Mouse (Mus musculus): ENCODE results near the gene Raf1. TPM values are rescaled to one million over a fixed set of nuclear protein-coding genes. Genes with fewer than 3 reads are reported as not detected.

Raf1 gene
- total RNA-seq, 2 experiments from 2014 or later, result 102 TPM

DNA sequence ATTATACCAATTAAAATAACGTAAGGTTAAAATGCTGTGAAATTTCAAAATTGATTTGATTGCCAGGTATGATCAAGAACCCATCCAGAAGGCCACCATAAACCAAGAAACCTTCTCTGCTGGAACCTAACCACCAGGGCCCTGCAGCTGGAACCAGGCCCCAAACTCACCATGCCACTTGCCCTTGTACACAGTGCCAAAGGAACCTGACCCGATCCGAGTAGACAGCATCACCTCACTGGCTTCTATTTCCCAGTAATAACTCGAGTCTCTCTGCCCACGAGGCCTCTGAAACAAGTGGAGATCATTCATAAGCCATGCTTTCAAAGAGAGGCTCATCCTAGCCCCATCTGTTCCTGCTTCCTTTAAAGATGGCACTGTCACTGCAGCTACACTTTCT is 50.3 kb downstream of the Raf1 start:
- no peak for DNase-seq (ENCODE audit: low spot score in 2 of 2)

DNA sequence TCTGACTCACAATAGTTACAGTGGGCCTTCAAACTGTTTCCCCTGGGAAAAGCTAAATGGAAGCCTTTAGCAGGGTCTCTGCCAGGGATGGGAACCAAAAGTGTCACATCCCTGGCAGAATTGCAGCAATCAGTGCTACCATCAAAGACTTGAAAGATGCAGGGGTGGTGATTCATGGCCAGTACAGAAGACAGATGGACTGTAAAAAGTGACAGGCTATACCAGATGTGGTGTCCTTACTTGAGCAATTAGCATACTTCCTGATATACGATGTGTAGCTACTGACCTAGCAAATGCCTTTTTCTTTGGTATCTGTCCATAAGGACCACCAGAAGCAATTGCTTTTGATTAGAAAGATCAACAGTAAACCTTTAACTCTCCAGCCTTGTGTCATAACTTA is 55.5 kb downstream of the Raf1 start:
- no peak for DNase-seq (ENCODE audit: low spot score in 2 of 2)

DNA sequence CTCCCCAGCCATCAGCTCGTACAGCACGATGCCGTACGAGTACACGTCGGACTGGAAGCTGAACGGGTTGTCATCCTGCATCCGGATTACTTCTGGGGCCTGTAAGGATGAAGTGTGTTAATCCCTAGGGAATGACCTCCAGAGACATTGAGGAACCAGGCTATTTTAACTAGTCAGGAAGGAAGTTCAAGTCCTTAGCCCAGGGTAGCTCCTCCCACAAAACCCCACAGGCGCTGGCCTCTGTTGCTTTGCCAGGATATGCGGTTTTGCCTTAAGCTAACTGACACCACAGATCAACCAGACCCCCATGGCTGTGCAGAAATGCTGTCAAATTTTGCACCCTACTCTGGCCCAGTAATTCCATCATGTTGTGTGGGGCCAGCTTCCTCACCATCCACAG is 56.6 kb downstream of the Raf1 start:
- DNase-seq (ENCODE audit: low spot score in 2 of 2), result no peak

DNA sequence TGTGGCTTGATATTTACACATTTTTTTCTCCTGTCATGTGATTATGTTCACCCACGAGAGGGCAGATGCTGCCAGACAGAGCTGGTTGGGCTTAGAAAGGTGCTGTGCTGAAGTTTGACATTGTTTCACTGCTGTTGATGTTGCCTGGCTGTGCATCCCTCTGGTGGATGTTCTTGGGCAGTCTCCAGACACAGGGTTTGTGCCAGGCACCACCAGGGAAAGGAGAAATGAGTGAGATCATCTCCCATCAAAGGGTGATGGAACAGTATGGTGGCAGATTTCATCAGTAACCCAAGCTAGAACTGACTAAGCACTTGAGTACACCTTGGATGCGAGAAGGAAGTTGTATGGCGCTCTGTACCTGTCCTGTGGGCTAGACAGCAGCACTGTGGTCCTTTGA is 60.5 kb downstream of the Raf1 start:
- DNase-seq (ENCODE audit: low spot score in 2 of 2), result no peak

DNA sequence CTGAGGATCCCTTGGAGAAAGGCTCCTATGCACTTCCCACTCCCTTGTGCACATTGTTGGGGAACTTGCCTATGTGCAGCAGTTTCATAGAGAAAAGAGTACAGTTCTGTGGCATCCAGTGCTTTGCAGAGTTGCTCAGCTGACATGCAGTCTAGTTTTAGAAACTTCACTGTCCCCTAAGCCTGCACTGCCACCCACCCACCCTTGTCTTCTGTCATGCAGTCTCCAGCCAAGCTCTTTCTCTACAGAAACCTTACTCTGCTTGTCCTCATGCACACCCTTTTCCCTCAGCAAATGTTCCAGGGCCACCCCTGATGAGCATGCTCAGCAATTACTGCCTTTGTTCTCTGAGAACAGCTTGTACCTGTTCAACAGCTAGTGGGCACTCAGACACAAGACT is 62.6 kb downstream of the Raf1 start:
- DNase-seq (ENCODE audit: low spot score in 2 of 2), result no peak

DNA sequence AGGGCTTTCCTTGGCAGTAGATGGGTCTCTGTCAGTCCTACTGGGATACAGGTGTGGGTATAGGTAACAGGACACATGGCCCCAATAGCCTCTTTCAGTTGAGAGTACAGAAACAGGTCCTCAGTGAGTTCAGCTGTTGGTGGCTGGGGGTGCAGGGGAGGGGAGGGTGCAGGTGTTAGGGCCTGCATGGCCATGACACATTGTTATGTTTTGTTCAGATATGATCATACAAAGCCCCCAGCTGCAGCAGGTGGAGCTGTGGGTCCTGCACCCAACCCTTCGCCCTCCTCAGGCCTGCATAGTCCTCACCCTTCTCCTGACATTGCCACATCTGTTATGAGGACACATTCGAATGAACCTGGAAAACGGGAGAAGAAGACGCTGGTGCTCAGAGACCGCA is 66.1 kb downstream of the Raf1 start:
- DNase-seq (ENCODE audit: low spot score in 2 of 2), result no peak

DNA sequence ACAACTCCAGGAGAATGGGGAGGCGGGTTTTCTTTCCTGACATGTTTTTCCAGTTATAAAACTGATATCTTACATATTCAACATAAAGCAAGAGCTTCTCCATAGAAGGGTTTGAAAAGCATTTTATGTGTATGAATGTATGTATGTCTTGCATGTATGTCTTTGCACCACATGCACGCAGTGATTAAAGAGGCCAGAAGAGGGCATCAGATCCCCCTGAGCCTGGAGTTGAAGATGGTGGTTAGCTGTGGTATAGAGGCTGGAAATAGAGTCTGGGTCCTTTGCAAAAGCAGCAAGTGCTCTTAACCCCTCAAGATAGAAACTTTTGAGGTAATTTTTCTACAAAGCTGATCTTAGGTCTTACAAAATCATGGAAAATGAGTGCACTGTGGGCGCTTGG is 67.3 kb downstream of the Raf1 start:
- DNase-seq (ENCODE audit: low spot score in 2 of 2), result no peak

DNA sequence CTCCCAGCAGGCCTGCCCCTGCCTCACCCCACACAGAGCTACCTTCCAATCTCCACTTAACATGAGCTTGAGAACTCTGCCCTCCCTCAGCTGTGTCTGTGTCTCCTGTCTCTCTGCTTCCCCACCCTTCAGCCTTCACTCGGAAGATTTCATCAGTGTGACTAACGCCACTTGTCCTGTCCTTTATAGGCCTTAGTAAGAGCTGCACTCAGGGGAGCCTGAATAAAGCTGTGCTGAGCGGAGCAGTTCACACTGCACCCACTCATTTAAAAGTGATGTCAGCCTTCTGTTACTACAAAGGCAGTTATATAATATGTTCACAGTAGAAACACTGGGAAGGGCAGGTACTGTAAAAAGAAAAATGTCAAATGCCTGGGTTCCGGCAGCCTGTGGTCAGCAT is 69.0 kb downstream of the Raf1 start:
- DNase-seq (ENCODE audit: low spot score in 2 of 2), result peak in 1 of 2 experiments; percentile 54

DNA sequence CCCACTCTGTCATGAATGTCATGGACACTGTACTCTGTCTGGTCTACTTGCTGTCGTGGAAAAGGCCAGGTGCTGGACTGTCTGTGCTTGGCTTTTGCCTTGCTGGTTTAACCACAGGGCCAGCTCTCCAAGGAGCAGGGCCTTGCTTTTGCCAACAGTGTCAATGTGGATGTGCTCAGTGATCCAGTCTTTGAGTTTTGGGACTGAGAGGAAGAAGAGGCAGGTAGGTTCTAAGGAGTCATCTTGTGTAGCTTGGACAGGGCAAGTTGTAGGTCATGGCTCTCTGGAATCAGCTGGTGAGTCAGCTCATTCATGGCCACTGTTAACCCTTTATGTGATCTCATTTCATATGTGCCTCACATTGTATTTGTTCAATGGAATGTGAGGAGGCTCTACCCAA is 70.0 kb downstream of the Raf1 start:
- DNase-seq (ENCODE audit: low spot score in 2 of 2), result no peak

DNA sequence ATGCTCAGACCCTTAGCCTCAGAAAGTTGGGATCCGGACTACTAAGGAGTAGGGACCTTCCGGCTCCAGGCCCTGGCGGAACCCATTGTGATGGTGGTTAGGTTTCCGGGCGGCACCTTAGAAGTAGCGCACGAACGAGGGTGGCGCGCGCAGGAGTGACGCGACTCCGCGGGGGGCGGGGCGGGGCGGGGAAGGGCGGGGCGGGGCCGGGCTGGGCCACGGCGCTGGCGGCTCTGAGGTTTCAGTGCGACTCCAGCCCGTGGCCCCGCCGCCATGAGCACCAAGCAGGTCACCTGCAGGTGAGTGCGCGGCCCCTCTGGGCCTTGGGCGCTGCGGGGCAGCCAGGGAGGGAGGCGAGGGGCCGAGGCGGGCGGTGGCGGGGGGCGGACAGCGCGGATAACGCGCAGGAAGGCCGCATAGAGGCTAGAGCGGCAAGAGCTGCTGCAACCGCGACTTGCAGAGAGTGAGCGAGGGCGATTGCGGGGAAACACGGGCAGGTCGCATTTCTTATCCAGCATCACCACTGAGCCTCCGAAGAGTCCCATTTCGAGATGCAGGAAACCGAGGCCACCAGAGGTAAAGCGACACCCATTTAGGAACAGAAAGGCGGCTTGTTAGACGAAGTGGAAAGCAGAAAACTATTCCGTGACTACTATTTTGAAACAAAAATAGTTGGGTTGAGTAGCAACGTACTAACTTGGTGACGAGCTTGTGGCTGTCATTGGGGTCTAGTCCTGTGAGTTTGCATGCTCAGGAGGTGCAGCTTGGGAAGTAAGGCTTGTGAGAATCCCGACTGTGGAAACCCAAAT is 74.5 kb downstream of the Raf1 start, which contains the start of gene Mkrn2:
Mkrn2 (plus strand) TSS at position 188 of the 809 bp plus-strand sequence.
- DNase-seq (ENCODE audit: low spot score in 2 of 2), result peak; percentile 81 to 83

DNA sequence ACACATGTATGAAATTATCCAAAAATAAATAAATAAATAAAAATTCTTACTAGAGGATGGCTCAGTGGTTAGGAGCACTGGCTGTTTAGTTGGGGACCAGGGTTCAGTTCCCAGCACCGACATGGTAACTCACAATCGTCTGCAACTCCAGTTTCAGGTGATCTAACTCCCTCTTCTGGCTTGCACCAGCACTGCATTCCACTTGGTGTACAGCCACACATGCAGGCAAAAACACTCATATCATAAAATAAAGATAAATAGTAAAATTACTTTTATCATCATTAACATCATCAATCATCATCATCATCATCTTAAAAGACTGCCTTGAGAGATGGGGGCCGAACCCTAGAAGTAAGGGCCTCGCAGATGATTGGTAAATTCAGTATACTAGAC is 75.1 kb downstream of the Raf1 start:
- no peak for DNase-seq (ENCODE audit: low spot score in 2 of 2)

DNA sequence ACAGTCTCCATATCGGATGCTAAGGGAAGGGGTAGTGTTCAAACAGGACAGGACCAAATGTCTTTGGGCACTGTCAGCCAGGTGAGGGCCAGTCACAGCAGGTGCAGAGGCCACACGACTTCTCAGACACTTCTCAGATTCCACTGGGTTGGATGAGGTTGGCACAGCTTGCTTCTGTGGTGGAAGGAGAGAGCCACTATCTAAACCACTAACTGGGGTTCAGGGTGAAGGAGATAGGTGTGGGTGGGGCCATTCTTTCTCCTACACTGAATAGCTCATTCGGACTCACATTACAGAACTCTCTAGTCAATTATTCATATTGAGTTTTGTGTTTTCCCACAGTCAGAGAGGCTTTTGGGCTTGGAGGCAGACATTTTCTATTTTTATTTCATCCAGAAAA is 80.8 kb downstream of the Raf1 start:
- DNase-seq (ENCODE audit: low spot score in 2 of 2), result no peak

DNA sequence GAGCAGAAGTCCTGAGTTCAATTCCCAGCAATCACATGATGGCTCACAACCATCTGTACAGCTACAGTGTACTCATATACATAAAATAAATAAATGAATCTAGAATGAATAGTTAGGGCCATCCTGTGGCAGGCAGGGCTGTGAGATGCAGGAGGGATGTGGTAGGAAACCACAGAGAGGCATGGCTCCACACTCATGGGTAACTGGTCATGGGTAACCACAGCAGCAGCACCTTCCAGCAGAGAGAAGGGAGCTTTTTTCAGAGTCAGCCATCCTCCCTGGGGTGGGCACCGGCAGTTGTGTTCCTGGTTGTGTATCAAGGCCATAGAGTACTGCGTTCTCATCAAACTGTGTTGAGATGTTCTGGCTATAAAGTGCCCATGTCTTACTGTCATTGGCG is 82.0 kb downstream of the Raf1 start:
- no peak for DNase-seq (ENCODE audit: low spot score in 2 of 2)

DNA sequence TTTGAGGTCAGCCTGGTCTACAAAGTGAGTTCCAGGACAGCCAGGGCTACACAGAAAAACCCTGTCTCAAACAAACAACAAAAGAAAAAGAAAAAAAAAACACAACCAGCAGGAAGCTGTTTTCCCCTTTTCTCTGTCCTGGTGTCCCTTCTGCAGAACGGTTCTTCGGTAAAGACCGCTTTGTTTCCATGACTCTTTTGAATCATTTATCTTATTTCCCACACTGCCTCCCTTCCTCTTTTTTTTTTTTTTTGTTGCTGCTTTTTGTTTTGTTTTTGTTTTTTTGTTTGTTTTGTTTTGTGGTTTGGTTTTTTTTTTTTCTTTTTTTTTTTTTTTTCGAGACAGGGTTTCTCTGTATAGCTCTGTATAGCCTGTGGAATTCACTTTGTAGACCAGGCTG is 83.2 kb downstream of the Raf1 start:
- no peak for DNase-seq (ENCODE audit: low spot score in 2 of 2)

DNA sequence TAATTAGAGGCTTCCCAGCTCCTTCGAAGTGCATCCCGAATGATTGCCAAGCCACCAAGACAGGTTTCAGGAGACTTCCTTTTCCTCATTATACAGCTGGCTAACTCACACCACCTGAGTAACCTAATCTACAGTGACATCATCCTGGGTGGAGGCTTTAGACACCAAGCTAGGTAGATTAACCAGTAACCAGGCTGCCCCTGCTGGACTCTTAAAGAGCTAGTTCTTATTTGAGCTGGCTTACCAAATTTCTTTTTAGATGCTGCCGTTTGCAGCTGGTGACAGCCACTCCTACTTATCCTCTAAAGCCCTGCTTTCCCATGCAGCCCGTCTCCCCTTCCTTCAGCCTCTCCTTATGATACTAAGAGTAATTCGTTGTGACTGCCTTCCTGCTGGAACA is 84.0 kb downstream of the Raf1 start, which contains the start of gene Mkrn2os:
Mkrn2os (minus strand) TSS at position 119 of the 400 bp plus-strand sequence.
- no peak for DNase-seq (ENCODE audit: low spot score in 2 of 2)

DNA sequence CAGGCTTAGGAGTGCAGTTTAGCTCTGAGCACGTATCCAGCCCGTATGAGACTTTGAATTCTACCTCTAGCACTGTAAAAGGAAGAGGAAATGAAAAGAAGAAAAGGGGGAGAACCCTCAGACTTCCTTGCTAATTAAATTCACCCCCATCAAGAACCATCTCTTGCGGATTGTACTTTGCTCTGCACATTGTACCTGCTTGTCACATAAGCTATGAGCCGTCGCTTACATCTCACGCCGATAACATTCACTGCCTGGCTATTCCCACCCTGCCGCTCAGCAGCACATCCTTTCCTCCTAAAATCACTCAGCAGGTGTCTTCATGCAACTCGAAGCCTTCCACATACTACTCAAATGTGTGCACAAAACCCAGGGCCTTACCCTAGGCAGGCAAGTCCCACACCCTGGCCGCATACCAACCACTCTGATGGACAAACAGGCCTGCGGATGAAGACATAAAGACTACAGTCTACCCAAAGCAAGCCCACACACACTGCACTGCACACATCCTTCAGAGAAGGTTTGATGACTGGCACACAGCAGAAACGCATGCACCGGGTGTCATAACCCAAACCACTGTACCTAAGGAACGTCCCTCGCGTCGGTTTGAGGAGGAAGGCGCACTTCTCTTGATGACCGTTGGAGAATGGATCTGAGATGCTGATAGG is 84.6 kb downstream of the Raf1 start:
- no peak for DNase-seq (ENCODE audit: low spot score in 2 of 2)

DNA sequence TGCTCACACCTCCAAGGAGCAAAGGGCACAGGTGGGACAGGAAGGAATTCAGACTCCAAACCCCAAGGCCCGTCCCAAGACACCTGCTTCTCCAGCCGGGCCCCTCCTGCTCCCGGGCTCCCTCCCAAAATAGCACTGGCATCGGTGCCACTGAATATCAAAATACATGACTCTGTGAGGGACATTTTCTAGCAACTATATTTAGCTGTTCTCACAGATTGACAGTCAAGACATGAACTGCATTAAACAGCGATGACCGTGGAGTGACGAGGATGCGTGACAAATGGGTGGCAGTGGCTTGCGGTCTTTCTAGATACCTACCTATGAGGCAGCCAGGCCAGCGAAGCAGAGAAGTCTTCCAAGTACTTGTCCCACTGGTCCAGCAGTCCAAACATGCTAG is 90.1 kb downstream of the Raf1 start:
- no peak for DNase-seq (ENCODE audit: low spot score in 2 of 2)

DNA sequence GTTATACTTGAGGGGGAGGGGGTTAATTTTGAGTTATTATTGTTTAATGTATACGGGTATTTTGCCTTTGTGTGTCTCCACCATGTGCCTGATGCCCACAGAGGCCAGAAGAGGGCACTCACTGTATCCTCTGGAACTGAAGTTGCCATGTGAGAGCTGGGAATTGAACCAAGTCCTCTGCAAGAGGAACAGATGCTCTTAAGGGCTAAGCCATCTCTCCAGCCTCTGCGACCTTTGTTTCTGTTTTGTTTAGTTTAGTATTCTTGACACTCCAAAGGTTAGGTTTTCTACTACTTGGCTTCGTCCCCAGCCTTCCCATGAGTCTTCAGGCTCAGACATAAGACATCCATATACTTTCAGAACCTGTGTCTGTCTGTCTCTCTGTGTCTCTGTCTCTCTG is 92.3 kb downstream of the Raf1 start:
- no peak for DNase-seq (ENCODE audit: low spot score in 2 of 2)

DNA sequence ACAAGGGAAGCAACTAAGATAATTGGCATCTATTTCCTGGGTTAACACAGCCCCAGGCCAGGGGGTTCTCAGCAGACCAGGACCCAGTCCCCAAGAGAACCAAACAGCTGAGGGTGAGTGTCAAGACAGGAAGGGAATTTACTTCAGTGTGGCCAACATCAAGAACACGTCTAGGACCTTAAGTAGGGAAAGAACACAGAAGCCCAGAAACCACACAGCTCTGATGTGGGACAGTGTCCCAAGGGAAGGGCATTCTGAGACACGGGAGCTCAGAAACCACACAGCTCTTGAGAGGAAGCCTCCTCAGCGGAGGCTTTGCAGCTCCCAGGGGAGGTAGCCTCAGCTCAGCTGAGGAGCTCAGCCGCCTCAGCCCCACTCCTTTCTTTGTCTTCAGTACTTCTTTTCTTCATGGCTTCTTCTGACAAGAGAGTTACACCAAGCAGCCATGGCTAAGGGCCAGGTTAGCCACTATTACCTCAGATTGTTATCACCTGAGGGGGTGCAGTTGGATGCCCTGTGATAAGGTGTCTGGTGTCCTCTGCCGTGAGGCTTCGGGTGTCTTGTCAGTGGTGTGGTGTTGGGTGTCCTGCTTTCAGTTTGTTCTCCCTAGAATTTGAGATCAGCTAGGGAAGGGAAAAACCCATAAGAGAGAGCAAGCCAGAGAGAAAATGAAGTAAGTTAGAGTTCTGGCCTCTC is 92.9 kb downstream of the Raf1 start:
- no peak for DNase-seq (ENCODE audit: low spot score in 2 of 2)

DNA sequence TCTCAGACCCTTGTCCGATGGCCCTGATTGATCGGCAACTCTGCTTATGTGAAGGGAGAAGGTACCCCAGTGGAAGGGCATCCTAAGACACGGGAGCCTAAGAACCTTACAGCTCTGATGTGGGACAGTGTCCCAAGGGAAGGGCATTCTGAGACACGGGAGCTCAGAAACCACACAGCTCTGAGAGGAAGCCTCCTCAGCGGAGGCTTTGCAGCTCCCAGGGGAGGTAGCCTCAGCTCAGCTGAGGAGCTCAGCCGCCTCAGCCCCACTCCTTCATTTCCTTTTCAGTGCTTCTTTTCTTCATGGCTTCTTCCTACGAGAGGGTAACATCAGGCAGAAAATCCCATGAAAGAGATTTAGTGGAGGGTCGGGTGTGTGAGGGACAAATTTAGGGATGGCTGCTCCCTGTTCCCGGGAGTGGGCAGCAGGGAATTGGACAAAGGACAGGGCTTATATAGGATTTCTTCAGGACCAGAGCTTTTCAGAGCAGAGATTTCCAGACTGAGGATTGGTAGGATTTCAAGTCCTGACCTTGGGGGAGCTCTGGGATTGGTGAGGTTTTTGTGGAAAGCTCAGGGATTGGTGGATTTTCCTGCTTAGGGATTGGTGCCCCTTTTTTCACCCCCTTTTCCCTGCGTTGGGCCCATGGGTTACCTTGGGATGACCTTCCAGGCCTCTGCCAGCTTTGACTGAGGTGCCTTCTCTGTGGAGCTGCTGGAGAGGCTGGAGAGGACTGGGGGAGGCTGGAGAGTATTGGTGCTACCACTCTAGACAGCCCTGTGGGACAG is 93.9 kb downstream of the Raf1 start:
- DNase-seq (ENCODE audit: low spot score in 2 of 2), result no peak

DNA sequence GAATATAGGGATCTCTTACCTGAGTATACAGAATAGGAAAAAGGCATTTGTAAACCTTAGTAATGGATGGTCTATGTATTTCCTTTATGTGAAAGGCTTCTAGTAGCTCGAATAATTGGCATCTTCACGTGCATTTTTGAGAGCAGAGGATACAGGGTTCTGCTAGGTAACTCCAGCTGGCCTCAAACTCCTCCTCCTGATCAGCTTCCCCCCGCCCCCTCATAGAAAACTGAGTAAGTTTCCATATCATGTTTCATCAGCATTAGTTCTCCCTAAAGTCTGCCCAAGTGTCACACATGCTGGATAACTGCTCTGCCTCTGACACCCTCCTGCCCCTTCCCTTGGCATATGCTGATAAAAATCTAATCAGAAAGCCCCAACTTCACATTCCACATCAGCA is 95.6 kb downstream of the Raf1 start:
- no peak for DNase-seq (ENCODE audit: low spot score in 2 of 2)
